Mouse (Mus musculus) A20 (cell line): Measurements from ENCODE around the gene Prl8a6.

ENCODE experiments used
- DNase-seq: peaks from one replicate; pipeline ENCODE4 v3.0.0-alpha.2; 2011; ENCODE audit warnings: low read depth, low spot score

Gene Prl8a6

GRCm38 (mm10) chr13:27438588-27438987, at the start of gene Prl8a6:
Gene Prl8a6 (minus strand): TSS chr13:27438688.
- DNase-seq: no peak

- no peak for DNase-seq
Observed at GRCm38 (mm10) chr13:27433159-27433558, 5.3 kb downstream of the Prl8a6 start.

GRCm38 (mm10) chr13:27413640-27414039, 24.8 kb downstream of the Prl8a6 start:
- DNase-seq: no peak

GRCm38 (mm10) chr13:27399061-27399724, 39.3 kb downstream of the Prl8a6 start:
- no peak for DNase-seq

- no peak for DNase-seq
Observed at GRCm38 (mm10) chr13:27390746-27391145, 47.7 kb downstream of the Prl8a6 start, which contains the start of gene Prl2b1. Gene Prl2b1 (minus strand): TSS chr13:27390846.
